Mouse (Mus musculus): ENCODE results near the gene Atp6v0e2. TPM values are rescaled to one million over a fixed set of nuclear protein-coding genes. Genes with fewer than 3 reads are reported as not detected.
"Not testable (repeated sequence)": the region's sequence is repeated elsewhere in the genome, so short reads cannot be mapped to it uniquely, and the experiment has no call there.

Gene Atp6v0e2
- 10 to 100 TPM; 39.4 to 51.3 TPM for total RNA-seq (2021)
- long read RNA-seq, experiment 1, transcript Atp6v0e2-201 (4 exons, 1,789 nt), result major isoform, 51 of 61 reads
- long read RNA-seq, experiment 1, partial matches to known transcripts, result 0 of 61 reads
- long read RNA-seq, experiment 1, other reads (novel, unspliced or antisense), result 10 of 61 reads
- long read RNA-seq, experiment 2, transcript Atp6v0e2-201 (4 exons, 1,789 nt), result major isoform, 65 of 76 reads
- long read RNA-seq, experiment 2, partial matches to known transcripts, result 1 of 76 reads
- long read RNA-seq, experiment 2, other reads (novel, unspliced or antisense), result 10 of 76 reads

- intact Hi-C loops (cut with DNase I), result loop anchor here (5.0 kb wide), 1 partner anchor 360 kb away; no protein-coding TSS in a partner anchor
Measured at GRCm38 (mm10) chr6:48537105-48537954, at the start of gene Atp6v0e2. TSS of gene Atp6v0e2 (plus strand) at chr6:48537615.

GRCm38 (mm10) chr6:48487747-48488725 is 49.4 kb upstream of the Atp6v0e2 start:
- DNase-seq, result peak; percentile 47 to 57
- intact Hi-C loops (cut with DNase I), result no loop called here

More at GRCm38 (mm10) chr6:48537105-48537954, at the start of gene Atp6v0e2:
- DNase-seq, result peak; percentile 73 to 79

GRCm38 (mm10) chr6:48489741-48490140 is 47.7 kb upstream of the Atp6v0e2 start:
- intact Hi-C loops (cut with DNase I), result no loop called here
- no peak for DNase-seq

GRCm38 (mm10) chr6:48491361-48491760 is 46.1 kb upstream of the Atp6v0e2 start:
- DNase-seq, result no peak
- intact Hi-C loops (cut with DNase I), result no loop called here

GRCm38 (mm10) chr6:48493136-48493730 is 44.2 kb upstream of the Atp6v0e2 start:
- no peak for DNase-seq
- intact Hi-C loops (cut with DNase I), result no loop called here

- intact Hi-C loops (cut with DNase I), result loop anchor here (5.0 kb wide), 1 partner anchor 35 kb away; no protein-coding TSS in a partner anchor
Measured at GRCm38 (mm10) chr6:48497521-48497920, 39.9 kb upstream of the Atp6v0e2 start.

GRCm38 (mm10) chr6:48503847-48504240 is 33.6 kb upstream of the Atp6v0e2 start:
- intact Hi-C loops (cut with DNase I), result loop anchor here (2.0 kb wide), 1 partner anchor 59 kb away; the partner anchor contains the start of gene Zfp467
- no peak for DNase-seq

More at GRCm38 (mm10) chr6:48497521-48497920, 39.9 kb upstream of the Atp6v0e2 start:
- DNase-seq, result no peak

GRCm38 (mm10) chr6:48504241-48504854 is 33.1 kb upstream of the Atp6v0e2 start:
- DNase-seq, result peak; percentile 63 to 64
- intact Hi-C loops (cut with DNase I), result loop anchor here (2.0 kb wide), 1 partner anchor 60 kb away; the partner anchor contains the start of gene Zfp467

- intact Hi-C loops (cut with DNase I), result no loop called here
- no peak for DNase-seq
Measured at GRCm38 (mm10) chr6:48508087-48508486, 29.3 kb upstream of the Atp6v0e2 start.

GRCm38 (mm10) chr6:48510426-48510825 is 27.0 kb upstream of the Atp6v0e2 start:
- intact Hi-C loops (cut with DNase I), result no loop called here
- no peak for DNase-seq

- intact Hi-C loops (cut with DNase I), result no loop called here
Measured at GRCm38 (mm10) chr6:48511861-48512260, 25.6 kb upstream of the Atp6v0e2 start.

GRCm38 (mm10) chr6:48524882-48525281 is 12.5 kb upstream of the Atp6v0e2 start:
- intact Hi-C loops (cut with DNase I); DNase-seq: not testable (repeated sequence)

More at GRCm38 (mm10) chr6:48511861-48512260, 25.6 kb upstream of the Atp6v0e2 start:
- no peak for DNase-seq

GRCm38 (mm10) chr6:48527901-48528300 is 9.5 kb upstream of the Atp6v0e2 start:
- DNase-seq, result no peak
- intact Hi-C loops (cut with DNase I), result no loop called here

- no peak for DNase-seq
- intact Hi-C loops (cut with DNase I), result no loop called here
Measured at GRCm38 (mm10) chr6:48529261-48529660, 8.2 kb upstream of the Atp6v0e2 start.

GRCm38 (mm10) chr6:48529871-48530440 is 7.5 kb upstream of the Atp6v0e2 start:
- intact Hi-C loops (cut with DNase I), result loop anchor here (5.0 kb wide), 1 partner anchor 33 kb away; no protein-coding TSS in a partner anchor
- DNase-seq, result no peak

GRCm38 (mm10) chr6:48530862-48531261 is 6.6 kb upstream of the Atp6v0e2 start:
- DNase-seq, result no peak
- intact Hi-C loops (cut with DNase I), result loop anchor here (5.0 kb wide), 1 partner anchor 34 kb away; no protein-coding TSS in a partner anchor

GRCm38 (mm10) chr6:48533475-48533874 is 3.9 kb upstream of the Atp6v0e2 start:
- DNase-seq, result no peak
- intact Hi-C loops (cut with DNase I), result loop anchor here (5.0 kb wide), 1 partner anchor 36 kb away; no protein-coding TSS in a partner anchor

- intact Hi-C loops (cut with DNase I), result loop anchor here (5.0 kb wide), 2 partner anchors 38 to 358 kb away; no protein-coding TSS in a partner anchor
- no peak for DNase-seq
Measured at GRCm38 (mm10) chr6:48534913-48535312, 2.5 kb upstream of the Atp6v0e2 start.
